Mouse (Mus musculus) adrenal gland, postnatal 36 days (tissue): ENCODE measurements around the gene Asap2. TPM values are rescaled to one million over a fixed set of nuclear protein-coding genes. Genes with fewer than 3 reads are reported as not detected.
A peak's percentile ranks its signal among the peaks of the same experiment; 100 is the strongest.

ENCODE experiments used
- DNase-seq, 2 experiments: peaks; one replicate each; pipeline ENCODE4 v3.0.0; 2021; ENCODE audit warnings: mixed read lengths in 1 of 2
- total RNA-seq, 2 experiments: library from RNA; stranded (reverse); gene quantifications; 2 replicates each; pipeline ENCODE4 v1.2.3; 2021

The Asap2 gene
- total RNA-seq, 2 experiments from 2014 or later: 15.6 to 19.3 TPM

DNA sequence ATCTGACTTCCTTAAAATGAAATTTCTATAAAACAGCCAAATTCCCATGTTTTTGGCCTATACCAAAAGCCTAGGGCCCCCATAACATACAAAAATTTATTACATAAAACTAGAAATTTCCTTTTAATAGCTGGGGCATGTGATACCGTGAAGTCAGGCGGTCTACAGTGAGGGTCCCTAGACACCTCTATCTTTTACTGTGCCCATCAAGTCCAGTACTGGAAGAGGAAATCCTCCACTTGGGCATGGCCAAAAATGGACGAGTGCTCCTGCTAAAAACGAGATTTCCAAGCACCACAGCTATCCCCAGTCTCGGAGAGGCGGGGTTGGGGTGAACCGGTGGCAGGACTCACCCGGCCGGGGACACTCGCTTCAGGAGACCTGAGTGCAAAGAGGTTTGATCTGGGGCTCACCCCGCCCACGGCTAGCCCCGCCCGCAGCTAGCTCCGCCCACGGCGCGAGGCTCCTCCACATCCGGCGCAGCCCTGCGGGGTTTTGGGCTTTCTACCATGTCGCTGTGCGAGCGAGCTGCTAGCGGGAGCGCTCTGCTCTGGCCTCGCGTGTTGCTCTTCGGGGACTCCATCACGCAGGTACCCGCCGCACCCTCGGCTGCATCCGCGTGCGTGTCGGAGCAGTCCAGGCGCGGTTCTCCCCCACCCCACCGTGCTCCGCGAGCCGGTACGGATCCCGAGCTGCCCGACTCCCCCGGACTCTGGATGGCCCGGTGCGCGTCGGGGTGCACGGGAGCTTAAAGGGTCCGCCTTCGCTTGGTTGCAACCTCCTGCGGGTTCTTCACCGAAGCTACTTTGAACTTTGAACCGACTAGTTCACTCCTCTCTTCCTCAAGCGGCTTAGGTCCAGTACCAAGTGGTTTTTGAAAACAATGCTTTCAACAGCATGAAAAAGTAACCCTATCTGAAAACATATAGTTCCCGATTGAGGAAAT lies 325.9 kb downstream of the Asap2 start, which contains the start of gene Iah1:
Gene Iah1 (plus strand): TSS at position 467 of the 946 bp plus-strand sequence.
- DNase-seq: peak; percentile 91 to 95

DNA sequence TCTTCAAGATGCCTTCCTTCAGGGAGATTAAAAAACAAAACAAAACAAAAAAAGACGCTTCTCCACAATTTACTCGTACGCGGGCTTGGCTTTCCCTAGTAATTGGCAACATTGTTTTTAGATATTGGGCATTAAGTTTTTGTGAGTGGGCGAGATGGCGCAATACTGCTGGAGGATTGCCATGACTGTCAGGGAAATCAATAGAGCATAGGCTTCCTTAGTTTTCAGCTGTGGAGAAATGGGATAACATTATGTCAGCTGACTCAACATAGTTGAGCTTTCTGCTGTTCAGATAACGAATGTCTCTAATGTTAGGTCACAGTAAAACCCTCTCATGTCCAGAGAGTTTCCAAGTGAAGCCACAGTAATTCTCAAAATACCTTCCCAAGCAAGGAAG lies 326.6 kb downstream of the Asap2 start:
- DNase-seq: peak; percentile 64 to 72

DNA sequence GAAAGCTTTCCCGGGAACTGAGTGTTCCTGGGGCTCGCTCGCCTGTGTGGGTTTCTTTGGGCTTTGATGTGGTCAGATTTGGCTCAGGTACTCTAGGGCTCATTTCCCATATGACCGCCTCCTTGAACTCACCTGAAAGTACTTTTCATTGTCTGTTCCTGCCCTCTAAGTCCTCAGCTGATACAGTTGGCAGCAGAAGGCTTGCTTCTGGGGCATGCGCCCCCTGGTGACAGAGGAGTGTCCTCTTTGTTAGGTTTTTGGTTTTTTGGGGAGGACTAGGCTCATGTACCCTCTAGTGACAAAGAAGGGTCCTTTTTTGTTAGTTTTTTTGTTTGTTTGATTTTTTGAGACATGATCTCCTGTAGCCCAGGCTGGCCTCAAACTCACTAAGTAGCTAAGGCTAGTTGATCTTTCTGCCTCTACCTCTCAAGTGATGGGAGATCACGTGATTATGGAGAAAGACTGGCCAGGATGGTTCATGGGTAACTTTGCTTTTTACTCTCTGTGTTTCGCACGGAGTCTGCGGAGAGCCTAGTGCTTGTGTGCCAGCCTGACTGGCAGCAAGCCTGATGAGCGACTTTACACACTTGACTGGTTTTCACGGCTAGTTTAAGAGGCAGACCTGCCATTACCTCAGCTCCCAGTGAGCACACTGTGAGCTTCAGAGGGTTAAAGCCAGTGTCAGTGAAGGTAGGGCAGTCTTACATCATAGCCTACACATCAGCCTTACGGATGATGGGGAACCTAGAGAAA lies 328.1 kb downstream of the Asap2 start:
- DNase-seq: peak; percentile 76 to 83
